Mouse (Mus musculus) cortical plate, adult 2 months (tissue): ENCODE results near the gene Vmn1r111. TPM values are rescaled to one million over a fixed set of nuclear protein-coding genes. Genes with fewer than 3 reads are reported as not detected.
"Not testable (repeated sequence)": the region's sequence is repeated elsewhere in the genome, so short reads cannot be mapped to it uniquely, and the experiment has no call there.

Source experiments
- H3K27ac ChIP-seq: fragments of 200-500 bp; 2 replicates; pipeline ENCODE4 v1.5.1; 2012; ENCODE audit warnings: low read length, control low read depth, inconsistent platforms; ENCODE audit not compliant: insufficient read depth
- H3K4me1 ChIP-seq: fragments of 200-500 bp; 2 replicates; pipeline ENCODE4 v1.6.1; 2011; ENCODE audit warnings: low read length; ENCODE audit not compliant: control insufficient read depth, insufficient read depth
- H3K4me3 ChIP-seq: fragments of 200-500 bp; 2 replicates; pipeline ENCODE4 v1.5.1; 2011; ENCODE audit warnings: mild to moderate bottlenecking, low read length, control low read depth; ENCODE audit not compliant: insufficient read depth
- polyA plus RNA-seq: library from polyadenylated mRNA; depleted of rRNA; stranded (reverse); fragments of >200 nt; gene quantifications from 2 replicates; pipeline ENCODE4 v1.2.3, GENCODE M21; 2012; rRNA removed

Gene Vmn1r111
- polyA plus RNA-seq: not detected in 2 replicates

- H3K4me1 ChIP-seq, H3K27ac ChIP-seq, H3K4me3 ChIP-seq: not testable (repeated sequence)
Measured at GRCm38 (mm10) chr7:20703116-20703515, at the start of gene Vmn1r111. TSS of gene Vmn1r111 (minus strand) at chr7:20703216.

GRCm38 (mm10) chr7:20730524-20730923 is 27.5 kb upstream of the Vmn1r111 start, which contains the start of gene Gm10668:
TSS of gene Gm10668 (minus strand) at chr7:20730624.
- not testable (repeated sequence) for H3K4me1 ChIP-seq, H3K27ac ChIP-seq, H3K4me3 ChIP-seq

- not testable (repeated sequence) for H3K4me1 ChIP-seq, H3K27ac ChIP-seq, H3K4me3 ChIP-seq
Measured at GRCm38 (mm10) chr7:20668618-20669017, 34.4 kb downstream of the Vmn1r111 start, which contains the start of gene Vmn1r107. TSS of gene Vmn1r107 (plus strand) at chr7:20668918.

Other genes starting within 250 kb of the Vmn1r111 start
- gene Gm10670, start 228.3 kb downstream of the Vmn1r111 start, polyA plus RNA-seq: not detected in 2 replicates
- gene Vmn1r103, start 192.7 kb downstream of the Vmn1r111 start, polyA plus RNA-seq: not detected in 2 replicates
- not detected in 2 replicates for gene Vmn1r104, start 169.4 kb downstream of the Vmn1r111 start, polyA plus RNA-seq
- not detected in 2 replicates for gene Gm5726, start 157.5 kb downstream of the Vmn1r111 start, polyA plus RNA-seq
- gene Gm4141, start 127.0 kb downstream of the Vmn1r111 start, polyA plus RNA-seq: not detected in 2 replicates
- gene Gm4513, start 104.2 kb downstream of the Vmn1r111 start, polyA plus RNA-seq: not detected in 2 replicates
- gene Vmn1r107, start 34.3 kb downstream of the Vmn1r111 start, polyA plus RNA-seq: not detected in 2 replicates
- not detected in 2 replicates for gene Gm10668, start 27.4 kb upstream of the Vmn1r111 start, polyA plus RNA-seq
- gene Vmn1r112, start 68.0 kb upstream of the Vmn1r111 start, polyA plus RNA-seq: not detected in 2 replicates
- gene Vmn1r113, start 84.1 kb upstream of the Vmn1r111 start, polyA plus RNA-seq: not detected in 2 replicates
- not detected in 2 replicates for gene Vmn1r114, start 109.0 kb upstream of the Vmn1r111 start, polyA plus RNA-seq
- gene Vmn1r115, start 141.8 kb upstream of the Vmn1r111 start, polyA plus RNA-seq: not detected in 2 replicates
- not detected in 2 replicates for gene Vmn1r116, start 169.0 kb upstream of the Vmn1r111 start, polyA plus RNA-seq
- gene Vmn1r117, start 180.9 kb upstream of the Vmn1r111 start, polyA plus RNA-seq: not detected in 2 replicates
- not detected in 2 replicates for gene Vmn1r118, start 209.1 kb upstream of the Vmn1r111 start, polyA plus RNA-seq